Mouse (Mus musculus) lung, postnatal 10 days (tissue): Measurements from ENCODE around the gene Prickle4.

Experiments
- DNase-seq: peaks from one replicate; pipeline ENCODE4 v3.0.0; 2021

Gene Prickle4

GRCm38 (mm10) chr17:47704692-47705091 lies 10.2 kb upstream of the Prickle4 start:
- no peak for DNase-seq

GRCm38 (mm10) chr17:47703556-47703955 lies 9.0 kb upstream of the Prickle4 start:
- no peak for DNase-seq

DNA sequence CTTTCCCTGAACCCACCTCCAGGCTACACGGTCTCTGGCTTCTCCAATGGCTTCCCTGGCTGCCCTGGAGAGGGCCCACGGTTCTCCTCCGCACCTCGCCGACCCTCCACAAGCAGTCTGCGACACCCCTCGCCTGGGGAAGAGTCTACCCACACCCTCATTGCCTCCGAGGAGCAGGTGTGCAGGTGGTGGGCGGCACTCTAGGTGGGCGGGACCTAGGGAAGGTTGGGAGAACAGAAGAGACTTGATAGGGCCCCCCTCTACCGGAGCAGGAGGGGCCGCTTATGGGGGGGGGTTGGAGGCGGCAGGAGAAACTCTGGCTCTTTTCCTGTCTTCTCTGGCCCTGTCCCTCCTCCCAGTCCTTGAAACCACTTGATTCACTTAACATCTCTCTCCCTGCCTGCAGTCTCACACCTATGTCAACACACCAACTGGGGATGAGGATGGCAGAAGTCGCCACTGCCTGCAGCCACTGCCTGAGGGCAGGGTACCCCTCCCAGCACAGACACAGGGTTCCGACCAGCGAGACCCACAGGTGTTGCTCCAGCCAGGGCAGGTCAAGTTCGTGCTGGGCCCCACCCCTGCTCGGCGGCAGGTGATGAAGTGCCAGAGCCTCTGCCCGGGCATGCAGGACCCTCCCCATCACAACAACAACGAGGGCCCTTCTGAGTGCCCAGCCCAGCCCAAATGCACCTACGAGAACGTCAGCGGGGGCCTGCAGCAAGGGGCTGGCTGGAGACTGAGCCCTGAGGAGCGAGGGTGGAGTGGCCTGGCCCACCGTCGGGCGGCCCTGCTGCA lies 8.2 kb upstream of the Prickle4 start:
- peak; percentile 16 for DNase-seq

- no peak for DNase-seq
These were observed 7.3 kb upstream of the Prickle4 start for GRCm38 (mm10) chr17:47701793-47702192.

DNA sequence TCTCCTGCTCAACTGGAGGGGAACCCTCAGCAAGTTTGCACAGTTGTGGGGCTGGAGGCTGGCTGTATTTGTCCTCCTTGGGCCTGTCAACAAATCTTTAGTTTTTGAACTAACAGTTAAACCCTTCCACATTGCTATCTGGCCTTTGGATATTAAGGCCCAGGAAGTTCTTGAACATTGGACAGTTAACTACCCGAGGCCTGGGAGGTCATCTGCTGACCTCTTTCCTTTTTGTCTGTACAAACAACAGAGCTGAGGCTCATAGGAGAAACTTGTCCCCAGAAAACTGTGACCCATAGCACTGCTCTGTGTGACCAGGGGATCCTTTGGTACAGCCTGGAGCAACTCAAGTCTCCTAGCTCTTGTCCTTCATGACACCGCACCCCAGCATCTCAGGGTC lies 4.5 kb upstream of the Prickle4 start:
- no peak for DNase-seq

DNA sequence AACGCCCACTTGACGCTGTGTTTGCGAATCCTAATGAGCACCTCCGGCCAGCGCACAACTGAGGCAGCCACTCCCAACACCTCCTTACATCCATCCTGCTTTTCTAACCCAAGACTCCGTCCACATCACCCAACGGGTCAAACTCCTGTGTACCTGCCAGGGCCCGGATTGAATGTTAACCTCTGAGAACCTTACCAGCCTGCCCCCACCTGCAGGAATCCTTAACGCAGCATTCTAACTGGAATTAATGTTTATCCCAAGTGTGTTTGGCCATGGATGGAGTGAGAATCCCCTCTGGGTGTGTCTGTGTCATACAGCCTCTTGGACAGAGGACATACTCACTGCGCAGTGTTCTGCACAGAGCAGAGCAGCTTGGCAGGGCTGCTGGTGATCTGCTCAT lies 3.6 kb upstream of the Prickle4 start:
- no peak for DNase-seq

- DNase-seq, result no peak
These were observed 788 bp upstream of the Prickle4 start for GRCm38 (mm10) chr17:47695337-47695710.

DNA sequence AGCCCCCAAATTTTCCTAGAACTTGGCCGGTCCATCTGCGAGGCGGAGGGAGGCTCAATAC lies 264 bp downstream of the Prickle4 start, which contains the start of gene Gm21981:
TSS of gene Gm21981 (minus strand) at position 14 of the 61 bp plus-strand sequence.
- DNase-seq, result no peak

GRCm38 (mm10) chr17:47693671-47694441 lies 680 bp downstream of the Prickle4 start:
- DNase-seq, result peak; percentile 27

- no peak for DNase-seq
These were observed 2.9 kb downstream of the Prickle4 start for GRCm38 (mm10) chr17:47691650-47692049.

DNA sequence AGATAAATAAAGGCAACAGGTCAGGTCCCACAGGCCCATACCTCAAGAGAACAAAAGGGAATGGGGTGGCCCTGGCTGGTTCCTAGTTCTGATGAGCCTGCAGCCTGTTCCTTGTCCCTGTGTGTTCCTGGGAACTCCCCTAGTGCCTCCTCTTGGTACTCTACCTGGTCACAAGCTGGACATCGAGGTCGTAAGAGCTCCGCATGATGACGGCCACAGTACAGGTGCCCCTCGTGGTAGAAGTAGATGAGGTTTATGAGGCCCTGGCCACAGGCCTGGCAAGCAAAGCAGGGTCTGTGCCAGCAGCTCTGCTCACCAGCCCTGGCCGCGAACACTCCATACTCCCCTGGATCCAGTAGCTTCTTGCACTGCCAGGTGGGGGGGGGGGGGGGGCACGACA lies 4.6 kb downstream of the Prickle4 start:
- DNase-seq, result no peak

- DNase-seq, result peak; percentile 86
These were observed 5.6 kb downstream of the Prickle4 start, which contains the start of gene Frs3 for GRCm38 (mm10) chr17:47688608-47689575. Frs3 (plus strand) TSS chr17:47689030.

GRCm38 (mm10) chr17:47688344-47688607 lies 6.3 kb downstream of the Prickle4 start, which contains the start of gene Tomm6:
Tomm6 (minus strand) TSS chr17:47688386.
- no peak for DNase-seq

DNA sequence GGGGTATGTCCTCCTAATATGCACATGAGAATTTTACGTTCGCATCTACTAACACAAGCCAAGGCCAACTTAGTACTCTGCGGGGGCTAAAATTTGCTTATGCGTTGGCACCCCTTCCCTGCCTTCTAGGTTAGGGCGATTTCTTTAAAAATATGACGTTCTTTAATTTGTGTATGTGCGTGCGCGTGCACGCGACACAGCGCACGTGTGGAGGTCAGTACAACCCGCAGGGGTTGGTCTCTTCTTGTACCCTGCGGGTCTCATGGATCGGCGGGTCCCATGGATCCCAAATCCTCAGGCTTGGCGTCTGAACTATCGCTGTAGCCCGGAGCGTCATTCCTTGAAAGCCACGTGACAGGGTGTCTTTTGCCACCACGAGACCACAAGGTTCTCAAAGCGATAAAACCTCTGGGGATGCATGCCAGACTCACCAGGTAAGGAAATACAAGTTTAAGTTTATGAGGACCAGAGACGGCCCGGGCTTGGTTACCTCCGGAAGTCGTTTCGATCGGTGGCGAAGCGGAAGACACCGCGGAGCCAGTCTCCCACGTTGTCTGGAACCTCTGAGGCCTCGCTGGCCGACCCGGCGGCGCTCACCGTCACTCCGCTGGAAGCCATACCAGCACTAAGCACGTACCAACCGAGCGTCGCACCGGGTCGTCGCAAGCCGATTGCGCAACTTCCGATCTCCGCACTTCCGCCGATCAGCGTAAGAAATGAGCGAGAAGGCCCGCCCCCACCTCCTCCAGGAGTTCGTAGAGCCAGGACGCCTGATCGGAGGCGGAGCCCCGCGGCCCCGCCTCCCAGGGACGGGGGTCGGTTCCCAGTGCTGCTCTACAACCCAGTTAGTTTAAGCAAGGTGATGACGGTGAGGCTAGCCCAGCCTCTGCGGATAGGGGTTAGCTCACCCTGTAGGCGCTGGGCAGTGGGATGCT lies 6.9 kb downstream of the Prickle4 start:
- DNase-seq, result peak; percentile 97

- no peak for DNase-seq
These were observed 11.7 kb downstream of the Prickle4 start for GRCm38 (mm10) chr17:47682836-47683235.

GRCm38 (mm10) chr17:47678702-47679101 lies 15.8 kb downstream of the Prickle4 start:
- DNase-seq, result no peak

DNA sequence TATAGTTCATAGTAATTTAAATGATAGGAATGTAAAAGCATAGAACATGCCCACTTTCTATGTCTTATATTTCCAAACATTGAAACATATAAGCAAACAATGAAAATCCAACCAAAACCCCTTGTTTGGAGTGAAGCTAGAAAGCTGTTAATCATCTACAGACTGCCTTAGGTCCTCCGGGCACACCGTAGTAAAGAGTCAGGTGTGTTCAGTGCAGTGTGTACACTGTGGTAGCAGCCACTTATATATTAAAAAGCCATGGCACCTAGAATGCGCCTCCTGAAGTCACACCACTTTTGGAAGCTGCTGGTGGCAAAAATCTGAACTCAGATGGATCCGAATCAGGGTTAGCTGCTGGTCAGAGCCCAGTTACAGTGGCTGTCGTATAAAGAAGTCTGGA lies 16.3 kb downstream of the Prickle4 start:
- DNase-seq, result no peak

GRCm38 (mm10) chr17:47676581-47676980 lies 18.0 kb downstream of the Prickle4 start:
- DNase-seq, result peak; percentile 85

DNA sequence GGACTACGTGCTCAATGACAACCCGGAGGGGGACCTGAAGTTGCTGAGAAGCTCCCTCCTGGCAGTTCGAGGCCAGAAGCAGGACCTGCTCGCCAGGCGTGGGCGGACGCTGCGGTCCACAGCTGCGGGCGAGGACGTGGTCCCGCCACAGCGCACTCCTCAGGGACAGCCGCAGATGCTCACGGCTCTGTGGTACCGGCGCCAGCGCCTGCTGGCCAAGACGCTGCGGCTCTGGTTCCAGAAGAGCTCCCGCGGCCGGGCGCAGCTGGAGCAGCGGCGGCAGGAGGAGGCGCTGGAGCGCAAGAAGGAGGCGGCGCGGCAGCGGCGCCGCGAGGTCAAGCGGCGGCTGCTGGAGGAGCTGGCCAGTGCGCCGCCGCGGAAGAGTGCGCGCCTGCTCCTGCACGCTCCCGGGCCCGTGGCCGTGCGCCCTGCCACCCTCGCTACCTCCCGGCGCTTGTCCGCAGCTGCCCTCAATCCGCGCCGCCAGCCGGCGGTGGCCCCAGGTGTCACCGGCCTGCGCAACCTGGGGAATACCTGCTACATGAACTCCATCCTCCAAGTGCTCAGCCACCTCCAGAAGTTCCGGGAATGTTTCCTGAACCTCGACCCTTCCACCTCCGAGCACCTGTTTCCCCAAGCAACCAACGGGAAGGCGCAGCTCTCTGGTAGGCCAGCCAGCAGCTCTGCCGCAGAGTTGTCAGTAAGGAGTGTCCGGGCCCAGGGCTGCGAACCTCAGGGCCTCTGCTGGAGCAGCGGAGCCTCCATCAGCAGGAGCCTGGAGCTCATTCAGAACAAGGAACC lies 22.0 kb downstream of the Prickle4 start:
- DNase-seq, result peak; percentile 87

DNA sequence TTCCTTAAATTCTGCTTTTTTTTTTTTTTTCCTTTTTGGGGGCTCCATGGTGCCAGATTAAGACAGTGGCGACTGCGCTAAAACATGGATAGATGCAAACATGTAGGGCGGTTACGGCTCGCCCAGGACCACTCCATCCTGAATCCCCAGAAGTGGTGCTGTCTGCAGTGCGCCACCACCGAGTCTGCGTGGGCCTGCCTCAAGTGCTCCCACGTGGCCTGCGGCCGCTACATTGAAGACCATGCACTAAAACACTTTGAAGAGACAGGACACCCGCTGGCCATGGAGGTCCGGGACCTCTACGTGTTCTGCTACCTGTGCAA lies 22.6 kb downstream of the Prickle4 start:
- no peak for DNase-seq

GRCm38 (mm10) chr17:47669166-47669565 lies 25.4 kb downstream of the Prickle4 start:
- no peak for DNase-seq

DNA sequence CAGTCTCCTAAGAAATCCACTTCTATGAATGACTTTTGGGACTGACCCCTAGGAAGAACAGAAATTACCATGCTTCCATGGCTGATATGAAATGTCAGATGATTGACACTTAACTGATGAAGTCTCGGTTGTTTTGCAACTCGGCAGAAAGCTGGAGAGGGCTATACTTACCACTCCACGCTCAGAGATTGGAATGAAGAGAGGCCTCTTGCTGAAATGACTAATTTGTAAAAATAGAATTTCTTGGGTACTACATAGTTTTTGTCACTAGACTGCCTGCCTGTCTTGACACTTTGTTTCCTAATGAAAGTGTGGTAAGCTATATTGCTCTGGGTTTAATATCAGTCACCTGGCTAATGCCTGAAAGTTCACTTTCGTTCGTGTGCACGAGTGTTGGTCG lies 30.1 kb downstream of the Prickle4 start:
- no peak for DNase-seq
